Mouse (Mus musculus) skeletal muscle tissue, adult 2 months (tissue): ENCODE results near the gene Mfsd4b5.
"Not testable (repeated sequence)": the region's sequence is repeated elsewhere in the genome, so short reads cannot be mapped to it uniquely, and the experiment has no call there.

Experiments used
- DNase-seq: peaks from one replicate; pipeline ENCODE4 v3.0.0-alpha.2; 2012; ENCODE audit warnings: low read depth, low spot score

Gene Mfsd4b5

GRCm38 (mm10) chr10:39967512-39967911, 18.9 kb downstream of the Mfsd4b5 start:
- DNase-seq, result no peak

DNA sequence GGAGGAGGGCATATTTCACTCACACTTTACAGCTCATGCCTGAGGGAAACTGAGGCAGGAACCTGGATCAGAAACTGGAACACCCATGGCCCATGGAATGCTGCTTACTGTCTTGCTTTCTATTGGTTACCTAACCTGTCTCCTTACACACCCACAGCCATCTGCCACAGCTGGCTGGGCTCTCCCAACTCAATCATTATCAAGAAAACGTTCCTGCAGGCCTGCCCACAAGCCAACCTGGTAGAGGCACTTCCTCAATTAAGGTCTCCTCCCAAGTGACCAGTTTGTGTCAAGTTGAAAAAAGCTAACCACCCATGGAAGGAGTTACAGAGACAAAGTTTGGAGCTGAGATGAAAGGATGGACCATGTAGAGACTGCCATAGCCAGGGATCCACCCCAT, 24.5 kb downstream of the Mfsd4b5 start:
- no peak for DNase-seq

- DNase-seq, result no peak
These were observed 26.0 kb downstream of the Mfsd4b5 start for GRCm38 (mm10) chr10:39960441-39960822.

DNA sequence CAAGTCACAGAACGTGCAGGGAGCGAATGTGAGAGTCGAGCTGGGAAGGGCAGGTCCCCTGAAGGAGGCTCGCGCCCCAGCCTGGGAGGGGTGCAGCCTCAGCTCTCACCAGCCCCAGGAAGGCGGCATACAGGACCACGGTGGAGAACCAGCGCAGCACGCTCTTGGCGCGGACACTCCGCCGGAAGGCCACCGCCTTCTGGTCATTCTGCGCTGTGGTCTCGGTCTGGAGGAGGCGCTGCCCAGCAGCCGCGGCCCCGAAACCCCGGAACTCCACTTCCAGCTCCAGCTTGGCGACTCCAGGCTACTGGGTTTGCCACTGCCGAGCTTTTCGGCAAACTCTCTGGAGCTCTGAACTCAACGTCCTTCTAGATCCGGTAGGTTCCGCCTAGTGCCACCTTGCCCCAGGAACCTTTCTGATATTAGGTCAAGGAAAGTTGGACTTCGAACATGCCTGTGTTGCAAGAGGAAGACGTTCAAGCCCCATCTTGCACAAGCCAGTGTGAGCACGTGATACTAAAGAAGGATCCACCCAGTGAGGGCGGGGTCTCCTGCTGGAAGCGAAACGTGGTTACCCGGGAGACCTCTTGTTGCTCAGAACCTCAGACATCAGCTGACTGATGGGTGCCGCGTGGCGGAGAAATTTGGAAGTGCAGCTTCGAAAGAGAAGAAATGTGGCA, 26.5 kb downstream of the Mfsd4b5 start, which contains the start of gene Mfsd4b3:
Gene Mfsd4b3, minus strand, starts transcription at position 393 of the 680 bp plus-strand sequence.
- DNase-seq, result peak; percentile 97

DNA sequence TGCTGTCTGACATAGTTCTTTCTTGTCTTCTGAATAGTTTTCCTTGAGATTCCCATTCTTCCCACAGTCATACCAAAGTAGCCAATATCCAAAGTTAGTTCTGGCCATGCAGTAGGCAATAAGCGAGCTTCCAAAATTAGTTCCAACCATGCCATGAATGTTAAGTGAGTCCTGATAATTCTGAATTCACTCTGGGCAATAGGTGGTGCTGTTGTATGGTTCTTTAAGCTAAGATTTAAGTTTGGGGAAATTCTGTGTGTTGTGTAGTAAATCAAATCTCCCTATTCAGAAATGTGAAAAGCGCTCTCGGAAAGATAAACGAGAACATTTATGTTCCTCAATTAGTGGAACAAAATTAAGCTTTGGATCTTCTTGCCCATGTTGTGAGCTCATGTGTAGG, 28.2 kb downstream of the Mfsd4b5 start:
- DNase-seq, result peak; percentile 15

- DNase-seq, result no peak
These were observed 30.0 kb downstream of the Mfsd4b5 start for GRCm38 (mm10) chr10:39956340-39956878.

DNA sequence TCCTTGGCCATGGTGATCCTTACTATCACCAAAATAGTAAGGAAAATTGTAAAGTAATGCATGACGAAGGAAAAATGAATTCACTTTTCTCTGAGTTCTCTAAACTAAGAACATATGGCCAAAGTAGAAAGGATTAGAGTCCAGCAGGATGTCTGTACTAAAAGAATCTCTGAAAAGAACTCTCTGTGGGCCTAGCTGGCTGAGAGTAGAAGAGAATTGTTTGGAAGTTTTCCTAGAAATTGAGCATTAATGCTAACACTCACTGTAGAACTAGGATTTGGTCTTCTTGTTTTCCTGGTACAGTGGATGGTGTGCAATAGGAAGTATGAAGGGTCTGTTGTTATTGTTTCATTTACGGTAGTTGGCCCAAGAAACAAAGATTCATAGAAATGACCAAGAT, 31.3 kb downstream of the Mfsd4b5 start:
- DNase-seq, result no peak

- no peak for DNase-seq
These were observed 37.0 kb downstream of the Mfsd4b5 start for GRCm38 (mm10) chr10:39949377-39949954.

DNA sequence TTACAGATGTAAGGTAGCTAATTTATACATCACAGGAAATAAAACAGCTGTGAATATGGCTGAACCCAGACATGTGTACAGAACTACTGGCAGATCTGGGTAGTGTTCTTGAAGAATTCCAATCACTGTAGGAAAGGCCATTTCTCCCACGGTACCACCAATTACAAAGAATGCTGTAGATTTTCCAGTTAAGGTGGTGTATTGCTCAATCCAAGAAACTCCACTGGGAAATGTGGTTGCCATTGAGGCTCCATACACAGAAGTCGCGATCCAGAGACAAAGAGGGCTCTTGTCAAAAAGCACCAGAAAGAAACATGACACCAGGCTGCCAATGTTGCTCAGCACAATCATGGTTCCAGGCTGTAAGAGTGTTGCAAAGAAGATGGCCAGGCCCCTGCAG, 39.3 kb downstream of the Mfsd4b5 start:
- not testable (repeated sequence) for DNase-seq

DNA sequence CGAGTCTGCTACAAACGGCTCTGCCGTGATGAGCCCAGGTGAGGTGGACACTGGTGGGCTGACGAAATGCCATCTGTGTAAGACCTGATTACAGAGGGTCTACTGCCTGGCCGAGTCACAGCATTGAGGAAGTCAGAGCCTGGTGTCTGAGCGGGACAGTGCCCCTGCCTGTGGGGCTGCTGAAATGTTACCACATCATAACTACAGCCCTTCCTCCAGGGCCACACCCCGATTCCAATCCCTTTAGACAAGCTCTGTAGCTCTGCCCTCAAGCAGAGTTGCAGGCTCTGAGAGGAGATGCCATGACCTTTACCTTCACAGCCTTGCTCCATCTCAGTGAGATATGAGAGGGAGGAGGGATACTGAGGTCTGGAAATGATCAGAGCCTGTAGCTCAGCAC, 49.9 kb downstream of the Mfsd4b5 start:
- no peak for DNase-seq

GRCm38 (mm10) chr10:39926616-39927139, 59.8 kb downstream of the Mfsd4b5 start, which contains the start of gene Mfsd4b2:
Gene Mfsd4b2 (minus strand): TSS chr10:39926923.
- peak; percentile 4 for DNase-seq

GRCm38 (mm10) chr10:39924556-39924955, 61.9 kb downstream of the Mfsd4b5 start:
- DNase-seq, result not testable (repeated sequence)

GRCm38 (mm10) chr10:39912616-39913015, 73.8 kb downstream of the Mfsd4b5 start:
- DNase-seq, result no peak

DNA sequence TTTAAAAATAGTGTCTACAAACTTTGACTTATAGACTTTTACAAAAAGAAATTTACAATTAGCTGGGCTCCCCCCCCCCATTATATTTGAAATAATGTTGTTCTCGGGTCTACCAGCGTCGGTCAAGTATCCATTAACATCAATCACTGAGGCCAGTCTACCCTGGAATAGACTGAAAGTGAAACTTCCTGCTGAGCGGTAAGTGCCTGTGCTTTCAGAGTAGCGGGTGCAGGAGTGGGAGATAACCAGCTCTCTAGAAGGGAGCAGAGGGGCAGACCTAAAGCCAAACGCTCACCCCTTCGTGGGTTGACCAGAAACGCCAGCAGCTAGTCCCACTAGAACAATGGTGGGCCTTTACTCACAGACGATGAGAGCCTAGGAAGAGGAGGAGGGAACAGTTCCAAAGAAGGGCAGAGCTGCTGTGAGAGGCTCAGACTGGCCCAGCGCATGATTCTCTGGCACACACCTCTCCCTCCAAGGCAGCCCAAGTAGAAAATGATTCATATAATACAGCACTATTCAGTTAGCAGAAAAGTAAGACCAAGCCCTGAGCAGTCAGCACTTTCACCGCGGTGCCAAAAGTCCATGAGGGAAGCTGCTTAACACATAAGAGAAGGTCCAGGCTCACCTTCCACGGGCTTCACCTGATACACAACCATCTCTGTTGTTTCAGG, 77.5 kb downstream of the Mfsd4b5 start:
- no peak for DNase-seq
